Mouse (Mus musculus): ENCODE measurements around the gene Slc23a2.

DNA sequence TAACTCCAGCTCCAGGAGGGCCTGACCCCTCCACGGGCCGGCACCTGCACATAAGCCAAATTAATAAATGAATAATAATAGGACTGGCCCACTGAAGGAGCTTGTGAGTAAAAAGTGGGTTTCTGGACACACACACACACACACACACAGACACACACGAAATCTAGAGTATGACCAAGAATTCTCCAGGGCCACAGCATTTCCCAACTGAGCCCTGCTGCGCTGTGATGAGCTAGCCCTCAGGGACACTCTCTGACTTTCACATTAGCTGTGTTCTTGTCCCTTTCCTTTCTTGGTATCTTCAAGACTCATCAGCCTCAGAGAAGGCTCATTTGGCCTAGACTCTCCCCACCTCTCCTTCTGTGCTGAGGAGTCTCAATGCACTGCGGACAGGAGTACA lies 29.0 kb downstream of the Slc23a2 start:
- TF ChIP-seq CTCF (conservative IDR thresholded peaks at IDR 0.05; ENCODE audit: low read length), result no peak
- TF ChIP-seq POU5F1 (IDR thresholded peaks at IDR 0.05; ENCODE audit: borderline replicate concordance, low read length), result no peak
- TF ChIP-seq NANOG (IDR thresholded peaks at IDR 0.05; ENCODE audit: borderline replicate concordance, low read length), result no peak

Measured in E14TG2a.4 (cell line).